Mouse (Mus musculus): ENCODE measurements at regions not wholly inside any gene's neighbourhood (a gene's known extent, or its start where the extent isn't known, plus 50 kb on each side); places are given as distances from the start of the nearest gene placed in this dataset.

DNA sequence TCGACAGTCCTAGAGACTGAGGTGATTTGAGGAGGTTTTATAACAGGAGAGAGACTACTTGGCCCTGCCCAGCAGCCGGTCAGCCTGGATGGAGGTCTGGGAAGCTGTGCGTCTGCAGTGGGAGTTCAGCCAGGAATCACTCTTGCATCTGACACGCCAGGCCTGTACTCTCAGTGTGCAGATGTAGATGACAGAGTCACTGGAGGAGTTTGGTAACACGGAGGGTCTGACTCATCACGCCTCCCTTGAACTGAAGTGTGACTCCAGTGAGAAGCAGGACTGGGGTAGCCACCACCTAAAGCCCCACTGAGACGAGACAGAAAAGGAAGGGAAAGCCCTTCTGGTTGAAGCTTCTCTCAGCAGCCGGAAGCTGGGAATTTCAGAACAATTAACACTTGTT, 55.9 kb downstream of the C1ql2 start:
- ATAC-seq (ENCODE audit: low TSS enrichment): peak; percentile 52

DNA sequence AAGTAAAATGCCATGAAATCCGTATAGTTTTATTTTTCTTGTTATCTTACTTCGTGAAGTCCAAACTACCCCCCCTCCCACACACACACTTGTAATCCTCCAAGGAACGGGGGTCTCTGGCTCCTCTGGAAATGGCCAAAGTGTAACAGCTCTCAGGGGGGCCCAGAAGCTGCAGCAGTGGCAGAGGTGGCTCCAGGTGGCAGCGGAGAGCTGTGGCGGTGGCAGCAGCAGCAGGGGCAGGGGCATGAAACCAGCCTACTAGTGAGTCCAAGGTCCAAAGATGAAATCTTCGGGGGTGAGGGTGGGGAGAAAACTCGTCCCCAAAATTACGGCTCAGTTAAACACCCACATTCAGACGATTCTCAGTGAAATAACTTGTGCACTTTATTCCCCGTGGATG, 62.9 kb downstream of the C1ql2 start:
- ATAC-seq (ENCODE audit: low TSS enrichment): no peak

DNA sequence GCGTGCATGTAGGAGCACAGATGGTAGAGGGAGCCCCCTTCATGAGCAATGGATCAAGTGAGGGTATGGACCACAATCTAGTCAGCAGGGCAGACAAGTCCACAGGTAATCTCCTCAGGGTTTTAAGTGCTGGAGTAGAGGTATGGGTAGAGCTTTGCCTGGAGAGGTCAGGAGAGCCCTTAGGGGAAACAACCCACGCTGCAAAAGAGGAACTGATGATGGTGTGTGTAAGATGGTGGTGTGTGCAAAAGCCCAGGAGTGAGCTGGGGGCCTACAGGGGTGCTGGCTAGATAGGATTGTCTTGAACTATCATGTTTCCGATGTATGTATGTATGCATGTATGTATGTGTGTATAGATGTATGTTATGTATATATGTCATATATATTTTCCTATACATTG, 75.6 kb downstream of the C1ql2 start:
- no peak for ATAC-seq (ENCODE audit: low TSS enrichment)
